Mouse (Mus musculus) bone marrow macrophage, adult 2 months (primary cell): Measurements from ENCODE around the gene 4933400A11Rik.

Source experiments
- CTCF ChIP-seq: IDR thresholded peaks from 2 replicates; pipeline ENCODE4 v1.5.1; 2012; ENCODE audit warnings: low read depth, mild to moderate bottlenecking, low read length, moderate library complexity
- POLR2A ChIP-seq: IDR thresholded peaks from 2 replicates; pipeline ENCODE4 v1.6.1; 2012; ENCODE audit warnings: mild to moderate bottlenecking, low read depth, low read length, borderline replicate concordance

GRCm38 (mm10) chrX:169789702-169790101 lies 10.3 kb upstream of the 4933400A11Rik start:
- TF ChIP-seq CTCF (no peak), POLR2A (no peak)
